Mouse (Mus musculus) hematopoietic stem cell, adult 5-6 weeks (primary cell): ENCODE measurements at regions not wholly inside any gene's neighbourhood (a gene's known extent, or its start where the extent isn't known, plus 50 kb on each side); places are given as distances from the start of the nearest gene placed in this dataset.
A peak's percentile ranks its signal among the peaks of the same experiment; 100 is the strongest.

ENCODE experiments used
- ATAC-seq, 2 experiments: fragments of 125-278 bp in 1 of 2; replicated peaks in 1 of 2; 2 replicates each; pipeline ENCODE4 v1.8.0; 2016 to 2017; ENCODE audit warnings: inconsistent platforms in 2 of 2, mild to moderate bottlenecking in 2 of 2, moderate number of reproducible peaks in 2 of 2, low read depth in 1 of 2, moderate TSS enrichment in 1 of 2; ENCODE audit not compliant: low FRiP score in 2 of 2, poor library complexity in 2 of 2, severe bottlenecking in 2 of 2, insufficient read depth in 1 of 2, low TSS enrichment in 1 of 2

GRCm38 (mm10) chr2:56083226-56083625 lies 647.5 kb downstream of the Kcnj3 start:
- ATAC-seq = no peak

GRCm38 (mm10) chr2:56109531-56109930 lies 673.8 kb downstream of the Kcnj3 start:
- ATAC-seq = no peak; a peak in 1 of 4 replicates

GRCm38 (mm10) chr2:56109975-56110374 lies 674.2 kb downstream of the Kcnj3 start:
- ATAC-seq = no peak

GRCm38 (mm10) chr2:56114469-56114868 lies 678.7 kb downstream of the Kcnj3 start:
- peak; percentile 88 to 92 for ATAC-seq

- peak; percentile 59 to 65; a peak in 2 of 4 replicates for ATAC-seq
Observed at GRCm38 (mm10) chr2:56119368-56119767, 683.6 kb downstream of the Kcnj3 start.

- ATAC-seq = no peak
Observed at GRCm38 (mm10) chr2:56147107-56147615, 711.4 kb downstream of the Kcnj3 start.

- ATAC-seq = no peak
Observed at GRCm38 (mm10) chr2:56196449-56196848, 760.7 kb downstream of the Kcnj3 start.

GRCm38 (mm10) chr2:56227476-56227875 lies 791.7 kb downstream of the Kcnj3 start:
- ATAC-seq = no peak

- ATAC-seq = no peak
Observed at GRCm38 (mm10) chr2:56233042-56233441, 797.3 kb downstream of the Kcnj3 start.

GRCm38 (mm10) chr2:56257044-56257954 lies 821.5 kb downstream of the Kcnj3 start:
- no peak for ATAC-seq

- peak; percentile 99 for ATAC-seq
Observed at GRCm38 (mm10) chr2:56304920-56305319, 818.9 kb downstream of the Nr4a2 start.

GRCm38 (mm10) chr2:56321692-56322091 lies 802.1 kb downstream of the Nr4a2 start:
- ATAC-seq = no peak

- no peak for ATAC-seq
Observed at GRCm38 (mm10) chr2:56322508-56322907, 801.3 kb downstream of the Nr4a2 start.

- ATAC-seq = no peak
Observed at GRCm38 (mm10) chr2:56335974-56336373, 787.8 kb downstream of the Nr4a2 start.

- ATAC-seq = no peak
Observed at GRCm38 (mm10) chr2:56364065-56364464, 759.7 kb downstream of the Nr4a2 start.
